Mouse (Mus musculus): Measurements from ENCODE around the gene Ntsr2.

GRCm38 (mm10) chr12:16620230-16620629 lies 33.0 kb upstream of the Ntsr2 start:
- TF ChIP-seq CTCF (IDR thresholded peaks at IDR 0.05; ENCODE audit: control insufficient read depth, insufficient read depth, low read length) (no peak), POLR2A (IDR thresholded peaks at IDR 0.05; ENCODE audit: borderline replicate concordance, control insufficient read depth, low read depth, low read length) (no peak)
